Mouse (Mus musculus) kidney, postnatal 10 days (tissue): Measurements from ENCODE around the gene Olfr456.
"Not testable (repeated sequence)": the region's sequence is repeated elsewhere in the genome, so short reads cannot be mapped to it uniquely, and the experiment has no call there.

ENCODE experiments used
- DNase-seq: peaks from one replicate; pipeline ENCODE4 v3.0.0; 2021; ENCODE audit warnings: mixed read lengths

Olfr456 gene

DNA sequence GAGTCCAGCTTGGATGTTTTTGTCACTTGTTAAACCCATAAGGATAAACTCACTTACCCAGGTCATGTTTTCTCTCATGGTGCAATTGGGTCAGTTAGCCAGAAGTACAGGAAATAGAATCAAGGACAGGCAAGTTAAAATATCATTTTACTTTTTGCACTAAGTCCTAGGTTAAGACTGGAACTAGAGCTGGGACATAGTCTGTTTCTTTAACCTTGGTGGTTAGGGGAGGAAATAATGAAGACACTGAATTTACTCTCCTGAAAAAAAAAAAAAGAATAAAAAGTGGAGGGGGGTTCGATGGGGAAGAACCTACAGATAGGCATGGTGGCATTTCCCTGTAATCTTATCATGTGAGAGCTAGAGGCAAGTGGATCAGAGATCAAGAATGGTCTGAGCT, at the start of gene Olfr456:
Olfr456 (minus strand) TSS at position 101 of the 400 bp plus-strand sequence.
- DNase-seq: no peak

GRCm38 (mm10) chr6:42513461-42513860, 26.4 kb upstream of the Olfr456 start:
- no peak for DNase-seq

DNA sequence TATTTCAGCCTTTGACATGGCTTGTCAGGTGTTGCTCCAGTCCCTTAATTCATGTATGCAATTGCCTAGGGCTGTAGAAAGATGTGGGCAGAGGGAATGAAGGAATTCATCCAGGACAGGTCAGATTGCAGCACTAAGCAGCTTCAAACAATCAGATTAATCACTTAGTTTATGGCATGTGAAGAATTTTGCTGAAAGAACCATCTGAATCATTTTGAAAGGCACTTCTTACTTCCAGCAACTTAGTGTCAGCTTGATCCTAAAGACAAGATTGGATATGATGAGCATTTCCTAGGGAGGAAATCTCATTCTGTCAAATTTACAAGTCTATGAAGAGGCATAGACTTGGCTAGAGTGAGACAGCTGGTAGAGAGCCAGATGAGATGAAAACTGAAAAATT, 22.3 kb upstream of the Olfr456 start:
- no peak for DNase-seq

- DNase-seq: peak; percentile 79
Observed at GRCm38 (mm10) chr6:42503478-42503877, 16.5 kb upstream of the Olfr456 start.

- no peak for DNase-seq
Observed at GRCm38 (mm10) chr6:42489731-42490130, 2.7 kb upstream of the Olfr456 start.

GRCm38 (mm10) chr6:42484633-42485032, 2.4 kb downstream of the Olfr456 start:
- no peak for DNase-seq

- DNase-seq: no peak
Observed at GRCm38 (mm10) chr6:42476235-42476634, 10.8 kb downstream of the Olfr456 start, which contains the start of gene Olfr457. Gene Olfr457 (minus strand): TSS chr6:42476335.

- not testable (repeated sequence) for DNase-seq
Observed at GRCm38 (mm10) chr6:42471298-42471697, 15.7 kb downstream of the Olfr456 start.

DNA sequence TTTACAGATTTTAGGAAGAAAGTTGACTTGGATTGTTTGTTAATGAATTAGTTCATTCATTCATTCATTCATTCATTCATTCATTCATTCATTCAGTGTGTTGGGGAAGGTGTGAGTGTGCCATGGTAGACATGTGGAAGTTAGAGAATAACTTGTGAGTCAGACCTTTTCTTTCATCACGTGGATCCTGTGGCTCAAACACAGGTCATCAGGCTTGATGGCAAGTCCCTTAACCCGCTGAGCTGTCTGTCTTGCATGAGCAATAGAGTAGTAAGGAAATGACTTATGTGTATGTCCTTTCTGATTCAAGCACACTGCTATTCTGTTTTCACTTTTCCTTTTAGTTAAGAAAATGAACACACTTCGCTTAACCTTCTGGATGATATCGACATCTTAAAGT, 16.5 kb downstream of the Olfr456 start:
- DNase-seq: no peak

GRCm38 (mm10) chr6:42465096-42465495, 21.9 kb downstream of the Olfr456 start, which contains the start of gene Olfr458:
Gene Olfr458 (minus strand): TSS chr6:42465196.
- DNase-seq: no peak

- DNase-seq: no peak
Observed at GRCm38 (mm10) chr6:42447381-42447780, 39.6 kb downstream of the Olfr456 start.

DNA sequence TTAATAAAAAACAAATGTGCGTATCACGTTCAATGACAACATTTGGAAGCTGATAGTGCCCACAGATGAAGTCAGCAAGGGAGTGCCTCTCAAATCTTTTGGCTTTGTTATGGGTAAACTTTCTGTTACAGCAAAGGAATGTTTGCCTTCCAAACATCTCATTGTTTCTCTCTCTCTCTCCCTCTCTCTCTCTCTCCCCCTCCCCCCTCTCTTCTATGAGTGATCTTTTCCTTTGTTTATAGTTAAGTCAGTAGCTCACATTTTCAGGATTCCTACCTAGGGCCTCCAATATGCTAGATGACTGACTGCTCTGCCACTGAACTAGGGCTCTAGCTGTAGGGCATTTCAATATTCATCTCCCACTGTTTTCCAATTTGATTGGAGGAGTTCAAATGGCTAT, 42.5 kb downstream of the Olfr456 start:
- no peak for DNase-seq

DNA sequence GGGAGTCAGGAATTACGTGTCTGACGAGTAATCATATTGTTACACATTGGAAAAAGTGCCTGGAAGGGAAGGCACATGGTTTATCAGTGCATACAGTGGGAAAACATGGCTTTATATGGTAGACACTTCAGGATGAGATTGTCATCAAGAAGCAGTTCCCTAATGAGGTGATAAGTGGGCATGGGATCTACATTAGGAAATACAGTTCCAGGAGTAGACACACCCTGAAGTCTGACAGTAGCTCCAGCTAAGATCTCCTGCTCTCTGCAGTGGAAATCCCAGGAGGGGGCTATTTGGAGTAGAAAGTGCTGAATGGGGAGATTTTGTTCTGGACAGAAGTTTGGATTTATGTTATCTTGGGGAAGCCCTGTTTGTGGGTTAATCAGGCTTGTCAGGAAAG, 45.6 kb downstream of the Olfr456 start:
- DNase-seq: no peak
